Mouse (Mus musculus) central nervous system, embryonic 18 days (tissue): Measurements from ENCODE around the gene Ccnt2. TPM values are rescaled to one million over a fixed set of nuclear protein-coding genes. Genes with fewer than 3 reads are reported as not detected.

ENCODE experiments used
- polyA plus RNA-seq: library from polyadenylated mRNA; depleted of rRNA; stranded (reverse); fragments of >200 nt; gene quantifications from 2 replicates; pipeline ENCODE4 v1.2.3, GENCODE M21; 2012; rRNA removed

Gene Ccnt2
- 53.1 and 54.2 TPM in 2 replicates for polyA plus RNA-seq

DNA sequence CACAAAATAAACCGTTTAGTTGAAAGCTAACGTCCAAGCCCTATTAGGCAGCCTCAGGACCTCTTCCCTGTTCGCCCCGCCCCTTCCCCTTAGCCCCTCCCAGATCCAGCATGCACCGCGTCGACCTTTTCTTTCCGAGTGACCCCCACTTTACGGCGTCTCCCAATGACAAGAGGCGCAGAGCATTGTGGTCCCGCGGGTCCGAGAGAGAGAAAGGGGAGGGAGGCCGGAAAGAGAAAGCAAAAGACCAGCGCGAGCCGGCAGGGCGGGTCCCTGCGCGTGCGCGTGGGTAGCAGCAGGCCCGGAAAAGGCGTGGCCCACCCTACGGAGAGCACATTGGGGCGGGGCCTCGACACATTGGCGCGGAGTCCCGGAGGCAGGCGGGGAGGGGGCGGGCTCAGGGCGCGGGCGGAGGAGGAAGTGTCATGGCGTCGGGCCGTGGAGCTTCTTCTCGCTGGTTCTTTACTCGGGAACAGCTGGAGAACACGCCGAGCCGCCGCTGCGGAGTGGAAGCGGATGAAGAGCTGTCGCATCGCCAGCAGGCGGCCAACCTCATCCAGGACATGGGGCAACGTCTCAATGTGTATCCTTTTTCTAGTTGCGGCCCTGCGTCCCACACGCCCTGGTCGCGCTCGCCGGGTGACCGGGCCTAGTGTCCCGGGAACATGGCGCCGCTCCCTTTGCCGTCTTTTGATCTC lies at the start of gene Ccnt2:
Gene Ccnt2, plus strand, starts transcription at position 362 of the 698 bp plus-strand sequence.

DNA sequence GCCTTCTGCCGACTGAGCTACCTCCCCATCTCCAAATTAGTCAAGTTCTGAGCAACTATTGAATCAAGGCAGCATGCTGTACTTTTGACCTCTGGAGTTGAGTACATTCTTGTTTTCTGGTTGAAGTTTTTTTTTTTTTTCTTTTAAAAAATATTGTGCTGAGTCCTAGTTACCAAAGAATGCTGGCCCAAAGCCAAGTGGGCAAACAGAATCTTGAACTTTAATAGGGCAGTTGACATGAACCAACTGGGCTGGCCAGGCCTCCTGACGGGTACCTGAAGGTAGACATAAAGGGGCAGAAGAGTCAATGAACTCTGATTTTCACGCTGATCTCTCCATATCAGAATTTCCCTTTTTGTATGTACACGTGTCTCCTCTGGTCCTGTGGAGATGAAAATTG lies 44.9 kb upstream of the Ccnt2 start, which contains the start of gene Acmsd:
Gene Acmsd, plus strand, starts transcription at position 318 of the 400 bp plus-strand sequence.

DNA sequence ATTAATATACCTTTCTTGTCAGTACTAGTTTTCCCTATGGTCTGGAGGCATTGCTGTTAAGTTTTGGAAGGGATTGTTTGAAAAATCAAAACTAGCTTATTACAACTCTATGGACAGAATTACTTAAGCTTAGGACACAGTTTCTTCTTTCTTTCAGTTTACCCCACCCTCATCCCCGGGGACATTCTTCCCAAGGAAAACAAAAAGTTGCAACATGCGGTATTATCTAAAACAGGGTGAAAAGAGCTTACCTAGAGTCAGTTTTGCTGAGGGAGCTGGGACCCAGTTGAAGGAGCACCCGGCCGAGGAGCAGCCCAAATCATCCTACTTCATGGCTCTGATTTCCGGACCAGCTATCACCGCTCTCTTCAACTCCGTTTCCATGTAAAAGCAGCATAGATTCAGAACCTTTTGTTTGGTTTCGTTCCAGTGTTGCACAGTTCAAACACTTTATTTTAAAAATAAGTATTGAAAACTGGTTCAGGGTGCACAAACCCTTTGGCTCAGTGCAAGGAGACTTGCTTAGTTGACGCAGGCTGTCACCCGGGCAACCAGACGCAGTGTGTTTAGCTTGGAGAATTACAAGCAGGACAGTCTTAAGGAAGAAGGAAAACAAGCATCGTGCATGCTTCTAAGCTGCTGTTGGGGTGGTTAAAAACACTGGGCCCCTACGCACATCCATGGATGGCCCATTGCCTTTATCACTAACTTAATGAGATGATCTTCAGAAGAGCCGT lies 80.7 kb downstream of the Ccnt2 start, which contains the start of gene Map3k19:
Gene Map3k19, minus strand, starts transcription at position 546 of the 737 bp plus-strand sequence.

Other genes with a start within 250 kb of the Ccnt2 start
- gene Tmem163, start 94.6 kb upstream of the Ccnt2 start, polyA plus RNA-seq, result 41.5 and 47.5 TPM in 2 replicates
- gene Acmsd, start 44.8 kb upstream of the Ccnt2 start, polyA plus RNA-seq, result 0.04 TPM in 1 of 2 replicates, not detected in the other
- gene Map3k19, start 80.9 kb downstream of the Ccnt2 start, polyA plus RNA-seq, result 0.69 and 1.0 TPM in 2 replicates
- 17.9 and 19.0 TPM in 2 replicates for gene Rab3gap1, start 94.6 kb downstream of the Ccnt2 start, polyA plus RNA-seq